Mouse (Mus musculus): ENCODE results near the gene Rnasel.

GRCm38 (mm10) chr1:153739437-153740015 lies 9.7 kb upstream of the Rnasel start:
- TF ChIP-seq EP300 (IDR thresholded peaks at IDR 0.05; ENCODE audit: low read depth) = no peak
- no peak for TF ChIP-seq CTCF (IDR thresholded peaks at IDR 0.05; ENCODE audit: low read depth)
